In the genomic region with DNA sequence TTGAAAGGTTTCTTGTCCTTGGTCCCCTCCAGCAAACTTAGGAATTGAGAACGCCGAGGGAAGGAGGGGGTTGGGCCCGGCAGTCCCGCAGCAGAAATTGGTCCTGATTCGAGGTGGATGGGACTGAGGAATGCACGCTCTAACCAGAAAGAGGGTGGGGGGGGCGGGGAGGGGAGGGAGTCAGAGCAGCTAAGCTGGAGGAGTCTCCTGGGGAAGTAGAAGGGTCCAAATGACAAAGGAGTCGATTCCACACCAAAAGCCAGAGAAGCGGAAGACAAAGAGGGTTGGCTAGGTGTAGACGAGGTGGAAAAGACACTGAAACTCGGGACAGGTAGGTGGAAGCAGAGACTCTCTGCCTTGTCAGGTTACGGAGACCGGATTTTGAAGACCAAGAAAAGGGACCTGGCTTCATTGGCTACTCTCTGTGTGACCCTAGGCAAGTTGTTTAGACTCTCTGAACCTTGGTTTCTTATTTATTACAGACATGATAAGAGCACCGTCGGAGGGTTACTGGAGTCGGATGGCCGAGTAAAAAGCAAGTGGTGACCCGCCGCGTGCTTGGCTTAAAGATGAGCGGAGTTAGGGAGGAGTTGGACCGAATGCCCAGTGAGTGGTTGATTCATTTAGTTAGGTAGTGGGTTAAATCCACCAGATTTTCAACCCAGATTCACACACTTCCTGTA, we compare ENCODE assay signal across 7 mouse cellular contexts. TPM values are rescaled to one million over a fixed set of nuclear protein-coding genes. Genes with fewer than 3 reads are reported as not detected.
DNase-seq lines count a peak whose midpoint lies in the region; ATAC-seq and TF ChIP-seq lines count a peak whose summit lies in the region.

Gene Amotl2 (plus strand): TSS at position 192 of the 683 bp plus-strand sequence.

- H3K4me3 ChIP-seq in C2C12 (ENCODE audit: insufficient read depth, poor library complexity, severe bottlenecking), result peak within 1 kb of the TSS; percentile 89
- H3K4me3 ChIP-seq in forebrain, embryonic 11.5 days (ENCODE audit: low read depth, low read length), result peak within 1 kb of the TSS; percentile 80
- H3K4me3 ChIP-seq in limb, embryonic 14.5 days (replicated peaks; ENCODE audit: low read length), result peak within 1 kb of the TSS; percentile 100

- peaks cover 40% of the 10 kb centered on the region for H3K79me2 ChIP-seq in C2C12 (ENCODE audit: control insufficient read depth, insufficient read depth)

- no peak for TF ChIP-seq CTCF in C2C12 (IDR thresholded peaks at IDR 0.05; ENCODE audit: control insufficient read depth, insufficient read depth, insufficient read length)

- 2% methylated on average over 22 of the region's 22 CpGs for WGBS in forebrain, embryonic 11.5 days
- 6% methylated on average over 22 of the region's 22 CpGs for WGBS in limb, embryonic 14.5 days

- no peaks in the 10 kb centered on the region for H3K9me3 ChIP-seq in forebrain, embryonic 11.5 days (ENCODE audit: control insufficient read depth, low read length)
- no peaks in the 10 kb centered on the region for H3K9me3 ChIP-seq in limb, embryonic 14.5 days (ENCODE audit: control insufficient read depth, low read length)

- TF ChIP-seq POLR2A in limb, embryonic 14.5 days (IDR thresholded peaks at IDR 0.05; ENCODE audit: borderline replicate concordance, extremely low read depth, insufficient read depth, insufficient read length), result no peak

- H3K27ac ChIP-seq in forebrain, embryonic 11.5 days (ENCODE audit: low read depth, low read length), result peak within 1 kb of the TSS; percentile 98
- peak within 1 kb of the TSS; percentile 98 for H3K27ac ChIP-seq in limb, embryonic 14.5 days (replicated peaks; ENCODE audit: low read depth, low read length)

- peaks cover 34% of the 10 kb centered on the region for H3K4me1 ChIP-seq in forebrain, embryonic 11.5 days (replicated peaks; ENCODE audit: control insufficient read depth, insufficient read depth, low read length)
- peaks cover 54% of the 10 kb centered on the region for H3K4me1 ChIP-seq in limb, embryonic 14.5 days (ENCODE audit: control insufficient read depth, insufficient read depth, low read length)

- peak within 1 kb of the TSS; percentile 92 for H3K9ac ChIP-seq in forebrain, embryonic 11.5 days (ENCODE audit: low read length)
- peak within 1 kb of the TSS; percentile 99 for H3K9ac ChIP-seq in limb, embryonic 14.5 days (ENCODE audit: low read depth, low read length, severe bottlenecking)

- no peak for ATAC-seq in forebrain, embryonic 11.5 days (replicated peaks; ENCODE audit: low FRiP score)
- no peak for ATAC-seq in limb, embryonic 14.5 days (ENCODE audit: low FRiP score, low read depth)

- peak; percentile 19 for DNase-seq in 3134 (ENCODE audit: extremely low read depth, insufficient read length, low spot score)
- DNase-seq in forebrain, embryonic 11.5 days (ENCODE audit: low spot score), result no peak
- no peak for DNase-seq in heart, postnatal 36 days
- no peak for DNase-seq in limb, embryonic 14.5 days (ENCODE audit: low spot score)
- DNase-seq in yolk sac, embryonic 10.5 days (ENCODE audit: low spot score), result peak; percentile 45
- no peak for DNase-seq in retina, embryonic 14.5 days (ENCODE audit: low spot score)

- peaks cover 37% of the 10 kb centered on the region for H3K79me3 ChIP-seq in C2C12 (ENCODE audit: low read depth)

- peak within 1 kb of the TSS; percentile 52 for H3ac ChIP-seq in C2C12 (ENCODE audit: control insufficient read depth, insufficient read length, low read depth)

- peaks cover 26% of the 10 kb centered on the region for H3K36me3 ChIP-seq in C2C12 (ENCODE audit: control insufficient read depth, insufficient read depth)
- H3K36me3 ChIP-seq in forebrain, embryonic 11.5 days (ENCODE audit: control insufficient read depth, insufficient read depth, low read length), result peaks cover 7% of the 10 kb centered on the region; the same call in 1 of the 2 replicates
- peaks cover 20% of the 10 kb centered on the region for H3K36me3 ChIP-seq in limb, embryonic 14.5 days (ENCODE audit: control insufficient read depth, insufficient read depth, low read length)

- peak within 1 kb of the TSS; percentile 89 for H3K4me2 ChIP-seq in forebrain, embryonic 11.5 days (ENCODE audit: low read depth, low read length, severe bottlenecking)
- H3K4me2 ChIP-seq in limb, embryonic 14.5 days (replicated peaks; ENCODE audit: low read depth, low read length, severe bottlenecking), result peak within 1 kb of the TSS; percentile 92

- H3K27me3 ChIP-seq in C2C12 (ENCODE audit: control insufficient read depth, insufficient read depth, insufficient read length), result no peaks in the 10 kb centered on the region
- H3K27me3 ChIP-seq in forebrain, embryonic 11.5 days (ENCODE audit: control insufficient read depth, insufficient read depth, low read length), result no peaks in the 10 kb centered on the region
- H3K27me3 ChIP-seq in limb, embryonic 14.5 days (ENCODE audit: control insufficient read depth, insufficient read depth, low read length), result no peaks in the 10 kb centered on the region

- intact Hi-C loops in heart, postnatal 36 days (cut with DNase I), result loop anchor here (2.0 to 5.0 kb wide), 2 partner anchors 62 to 151 kb away; no protein-coding TSS in a partner anchor

TF ChIP-seq in C2C12, 6 proteins besides CTCF, POLR2A, EP300 and RAD21:
- no peak for TF ChIP-seq MAX (IDR thresholded peaks at IDR 0.05)
- TF ChIP-seq FOSL1 (IDR thresholded peaks at IDR 0.05; ENCODE audit: insufficient read depth, low read length, poor library complexity, severe bottlenecking), result no peak

RNA-seq across cellular contexts. Expression of gene Amotl2, which starts in this region (rescaled TPM):
- 61.0 TPM for polyA plus RNA-seq in C2C12 (2012; fragmentation: generic; extraction: Trizol)
- polyA plus RNA-seq in forebrain, embryonic 11.5 days (2014; fragmentation: Nextera tagmentation; extraction: Ambion mirVana), result 72.4 and 73.4 TPM in 2 replicates
- 10 to 100 TPM; 67.5 to 79.0 TPM for total RNA-seq in heart, postnatal 36 days (2021)
- 58.9 and 67.7 TPM in 2 replicates for polyA plus RNA-seq in limb, embryonic 14.5 days (2012; rRNA removed)
- 52.7 and 66.6 TPM in 2 replicates for polyA plus RNA-seq in limb, embryonic 14.5 days (2014; fragmentation: Nextera tagmentation; extraction: Ambion mirVana)

Comparison
In these comparisons a context has a peak if more than half of its experiments do, and no peak if none do; other contexts are left out.
1. DNase-seq: peak in 3134 (single experiment) and yolk sac, embryonic 10.5 days (single experiment); none in forebrain, embryonic 11.5 days (single experiment), heart, postnatal 36 days (0 of 2), limb, embryonic 14.5 days (single experiment) and retina, embryonic 14.5 days (single experiment).
2. Peak in every context shown above with its lines, with median percentiles within 50 percentile points of each other: H3K4me3 ChIP-seq.